Mouse (Mus musculus): ENCODE measurements around the gene Med10. TPM values are rescaled to one million over a fixed set of nuclear protein-coding genes. Genes with fewer than 3 reads are reported as not detected.

The Med10 gene
- 57.4 and 75.3 TPM in 2 replicates for polyA plus RNA-seq (2012; rRNA removed)

DNA sequence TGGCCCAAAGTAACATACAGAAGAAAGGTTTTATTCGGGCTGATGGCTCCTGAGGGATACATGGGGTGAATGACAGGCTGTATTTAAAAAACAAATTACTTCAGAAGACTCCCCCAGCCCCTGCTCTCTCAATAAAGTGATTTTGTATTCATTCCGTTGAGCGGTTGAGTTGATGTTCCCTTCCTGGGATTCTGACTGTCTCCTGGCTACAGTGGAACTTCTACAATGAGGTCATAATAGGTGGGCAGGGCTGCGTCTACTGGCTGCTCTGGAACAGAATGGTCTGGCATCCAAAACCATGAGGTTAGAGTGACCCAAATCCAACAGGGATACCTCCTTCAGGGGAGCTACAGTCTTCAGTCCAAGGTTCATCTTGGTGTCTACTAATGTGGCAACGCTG is at the start of gene Med10:
TSS of gene Med10 (plus strand) at position 301 of the 400 bp plus-strand sequence.

Other genes starting within 250 kb of the Med10 start
- gene Srd5a1, start 191.0 kb upstream of the Med10 start, polyA plus RNA-seq (2012; rRNA removed): 37.7 and 56.4 TPM in 2 replicates
- 5.1 and 10.2 TPM in 2 replicates for gene Ube2ql1, start 62.5 kb upstream of the Med10 start, polyA plus RNA-seq (2012; rRNA removed)

Measured in ovary, adult 2 months (tissue).